Mouse (Mus musculus) limb, embryonic 13.5 days (tissue): Measurements from ENCODE around the gene Gjb5. TPM values are rescaled to one million over a fixed set of nuclear protein-coding genes. Genes with fewer than 3 reads are reported as not detected.

Source experiments
- ATAC-seq: fragments of 200-750 bp; cut with Nextera tagmentation; 2 replicates; pipeline ENCODE4 v1.8.0; 2017; ENCODE audit warnings: low read depth, moderate number of reproducible peaks, moderate TSS enrichment; ENCODE audit not compliant: low FRiP score
- H3K27ac ChIP-seq: fragments of 300-500 bp; sonication (generic); 2 replicates; pipeline ENCODE4 v1.5.1; 2015; ENCODE audit warnings: inconsistent platforms, mild to moderate bottlenecking, moderate library complexity
- H3K27me3 ChIP-seq: fragments of 300-500 bp; sonication (generic); 2 replicates; pipeline ENCODE4 v1.6.1; 2015; ENCODE audit warnings: mild to moderate bottlenecking, inconsistent platforms
- H3K36me3 ChIP-seq: fragments of 300-500 bp; sonication (generic); 2 replicates; pipeline ENCODE4 v1.6.1; 2015; ENCODE audit warnings: inconsistent platforms, mild to moderate bottlenecking, moderate library complexity
- H3K4me1 ChIP-seq: fragments of 300-500 bp; sonication (generic); 2 replicates; pipeline ENCODE4 v1.6.1; 2015; ENCODE audit warnings: inconsistent platforms
- H3K4me2 ChIP-seq: fragments of 300-500 bp; sonication (generic); replicated peaks from 2 replicates; pipeline ENCODE4 v1.6.1; 2015; ENCODE audit warnings: inconsistent platforms, mild to moderate bottlenecking, moderate library complexity
- H3K4me3 ChIP-seq: fragments of 300-500 bp; sonication (generic); 2 replicates; pipeline ENCODE4 v1.5.1; 2015; ENCODE audit warnings: moderate library complexity, mild to moderate bottlenecking, inconsistent platforms
- H3K9ac ChIP-seq: fragments of 300-500 bp; sonication (generic); 2 replicates; pipeline ENCODE4 v1.6.1; 2015; ENCODE audit warnings: mild to moderate bottlenecking, inconsistent platforms
- H3K9me3 ChIP-seq: fragments of 300-500 bp; sonication (generic); 2 replicates; pipeline ENCODE4 v1.6.1; 2016; ENCODE audit warnings: inconsistent platforms
- WGBS: fragments of 180-500 bp; shearing (Covaris S2); methylation state at CpG from one replicate; pipeline ENCODE4 v1.1.7; 2015; 5-methylcytosine and 5-hydroxymethylcytosine counted together
- polyA plus RNA-seq: library from polyadenylated mRNA; unstranded; fragments of >200 nt; fragmentation: Nextera tagmentation; extraction: Ambion mirVana; gene quantifications from 2 replicates; pipeline ENCODE4 v1.2.1, GENCODE M21; 2015

Gjb5 gene
- polyA plus RNA-seq, 1 experiment from 2014 or later, result 0.48 TPM

GRCm38 (mm10) chr4:127341372-127341771 lies 16.6 kb downstream of the Gjb5 start:
- H3K27ac ChIP-seq, result no peak overlapping the region
- no peak overlapping the region for H3K9ac ChIP-seq
- WGBS, result 45% methylated on average over 6 of the region's 6 CpGs
- no peak for ATAC-seq
- no peaks in the 10 kb centered on the region for H3K9me3 ChIP-seq
- no peaks in the 10 kb centered on the region for H3K27me3 ChIP-seq
- no peak overlapping the region for H3K4me2 ChIP-seq
- H3K4me3 ChIP-seq, result no peak overlapping the region
- H3K36me3 ChIP-seq, result no peaks in the 10 kb centered on the region
- H3K4me1 ChIP-seq, result no peaks in the 10 kb centered on the region

DNA sequence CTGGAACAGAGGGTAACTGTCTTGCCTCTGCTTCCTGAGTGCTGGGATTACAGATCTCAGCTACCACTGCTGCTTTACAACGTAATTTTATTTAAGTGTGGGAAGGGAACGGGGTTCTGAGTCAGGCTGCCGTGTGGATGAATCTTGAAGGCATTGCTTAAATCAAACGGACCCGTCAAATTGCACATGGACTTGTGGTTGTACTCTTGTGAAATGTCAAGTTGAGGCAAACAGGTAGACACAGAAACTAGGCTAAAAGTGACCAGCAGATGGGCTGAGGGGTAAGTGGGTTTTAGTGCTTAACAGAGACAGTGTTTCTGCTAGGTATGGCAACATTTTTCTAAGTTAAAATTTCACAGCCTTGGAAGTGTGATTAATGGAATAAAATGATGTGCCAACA lies 20.3 kb downstream of the Gjb5 start:
- 77% methylated on average over 5 of the region's 5 CpGs for WGBS
- ATAC-seq, result no peak
- no peaks in the 10 kb centered on the region for H3K36me3 ChIP-seq
- no peak overlapping the region for H3K4me3 ChIP-seq
- H3K27me3 ChIP-seq, result peaks cover 16% of the 10 kb centered on the region
- H3K4me2 ChIP-seq, result no peak overlapping the region
- no peaks in the 10 kb centered on the region for H3K9me3 ChIP-seq
- no peak overlapping the region for H3K9ac ChIP-seq
- no peaks in the 10 kb centered on the region for H3K4me1 ChIP-seq
- no peak overlapping the region for H3K27ac ChIP-seq

GRCm38 (mm10) chr4:127334870-127335504 lies 23.0 kb downstream of the Gjb5 start:
- ATAC-seq, result no peak
- no peak overlapping the region for H3K4me3 ChIP-seq
- no peak overlapping the region for H3K9ac ChIP-seq
- no peaks in the 10 kb centered on the region for H3K36me3 ChIP-seq
- peaks cover 43% of the 10 kb centered on the region for H3K27me3 ChIP-seq
- WGBS, result 20% methylated on average over 5 of the region's 5 CpGs
- no peaks in the 10 kb centered on the region for H3K9me3 ChIP-seq
- H3K4me2 ChIP-seq, result no peak overlapping the region
- peaks cover 11% of the 10 kb centered on the region for H3K4me1 ChIP-seq
- no peak overlapping the region for H3K27ac ChIP-seq

DNA sequence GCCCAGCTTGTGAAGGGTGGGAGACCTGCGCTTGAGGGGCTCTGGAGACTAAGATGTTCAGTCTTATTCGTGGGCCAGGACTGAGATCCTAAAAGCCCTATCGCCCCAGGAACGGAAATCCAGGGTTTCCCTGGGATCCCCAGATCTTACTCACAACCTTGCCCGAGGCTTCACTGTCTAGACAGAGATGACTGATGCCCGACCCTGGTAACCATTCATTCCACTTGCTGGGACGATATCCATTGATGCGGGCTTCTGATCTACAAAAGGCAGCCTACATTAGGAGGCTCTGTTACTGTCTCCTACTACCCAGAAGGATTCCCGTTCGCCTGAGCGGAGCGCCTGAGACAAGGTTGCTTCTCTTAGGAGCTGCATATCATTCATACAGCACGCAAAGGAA lies 26.8 kb downstream of the Gjb5 start:
- 19% methylated on average over 13 of the region's 13 CpGs for WGBS
- H3K9ac ChIP-seq, result no peak overlapping the region
- H3K4me2 ChIP-seq, result peak overlapping the region; percentile 53; the same call in 1 of the 2 replicates
- peaks cover 15% of the 10 kb centered on the region for H3K4me1 ChIP-seq
- H3K27ac ChIP-seq, result no peak overlapping the region
- H3K36me3 ChIP-seq, result no peaks in the 10 kb centered on the region
- H3K9me3 ChIP-seq, result no peaks in the 10 kb centered on the region
- ATAC-seq, result no peak
- H3K27me3 ChIP-seq, result peaks cover 78% of the 10 kb centered on the region
- no peak overlapping the region for H3K4me3 ChIP-seq

GRCm38 (mm10) chr4:127330181-127331100 lies 27.5 kb downstream of the Gjb5 start, which contains the start of gene Gjb3:
Gene Gjb3 (minus strand): TSS chr4:127330844.
- H3K27ac ChIP-seq, result no peak within 1 kb of the TSS
- no peak for ATAC-seq
- peak within 1 kb of the TSS; percentile 53 for H3K4me2 ChIP-seq
- 1% methylated on average over 46 of the region's 49 CpGs for WGBS
- H3K36me3 ChIP-seq, result no peaks in the 10 kb centered on the region
- peaks cover 85% of the 10 kb centered on the region for H3K27me3 ChIP-seq
- peaks cover 15% of the 10 kb centered on the region for H3K4me1 ChIP-seq
- peak within 1 kb of the TSS; percentile 40; the same call in 1 of the 2 replicates for H3K9ac ChIP-seq
- H3K9me3 ChIP-seq, result no peaks in the 10 kb centered on the region
- peak within 1 kb of the TSS; percentile 30 for H3K4me3 ChIP-seq

DNA sequence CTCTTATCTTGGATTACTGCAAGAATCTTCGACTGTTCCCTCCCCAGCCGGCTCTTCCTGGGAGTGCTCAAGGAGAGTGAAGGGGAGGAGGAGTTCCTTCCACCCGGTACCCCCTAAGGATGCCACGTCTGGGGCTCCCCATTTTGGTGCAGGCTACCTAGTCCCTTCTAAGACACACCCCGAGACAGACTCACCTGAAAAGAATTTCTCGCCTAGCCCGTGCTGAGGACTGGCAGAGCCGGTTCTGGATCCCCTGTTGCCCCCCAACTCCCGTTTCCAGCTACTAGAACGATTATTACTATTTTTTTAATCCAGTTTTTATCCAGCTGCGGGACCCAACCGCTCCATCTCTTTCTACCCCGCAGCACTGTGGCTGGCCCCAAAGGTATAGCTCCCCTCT lies 28.2 kb downstream of the Gjb5 start:
- Histone ChIP-seq H3K4me1 (peaks cover 15% of the 10 kb centered on the region), H3K36me3 (no peaks in the 10 kb centered on the region), H3K27me3 (peaks cover 89% of the 10 kb centered on the region), H3K4me3 (peak overlapping the region; percentile 30), H3K9ac (no peak overlapping the region), H3K4me2 (peak overlapping the region; percentile 53), H3K27ac (no peak overlapping the region), H3K9me3 (no peaks in the 10 kb centered on the region)
- 2% methylated on average over 13 of the region's 13 CpGs for WGBS
- no peak for ATAC-seq

- Histone ChIP-seq H3K27me3 (peaks cover 85% of the 10 kb centered on the region), H3K4me2 (0 out of 2 replicates have a peak overlapping the region, but pooled peaks have one; percentile 53), H3K36me3 (no peaks in the 10 kb centered on the region), H3K4me1 (peaks cover 15% of the 10 kb centered on the region), H3K4me3 (no peak overlapping the region), H3K9me3 (no peaks in the 10 kb centered on the region), H3K9ac (no peak overlapping the region), H3K27ac (no peak overlapping the region)
- ATAC-seq, result no peak
- under 1% methylated on average over 3 of the region's 3 CpGs for WGBS
Measured at GRCm38 (mm10) chr4:127329046-127329445, 28.9 kb downstream of the Gjb5 start.

- H3K27ac ChIP-seq, result no peak overlapping the region
- H3K9ac ChIP-seq, result no peak overlapping the region
- ATAC-seq, result no peak
- no peaks in the 10 kb centered on the region for H3K36me3 ChIP-seq
- H3K27me3 ChIP-seq, result peaks cover 79% of the 10 kb centered on the region
- 57% methylated on average over 7 of the region's 7 CpGs for WGBS
- no peaks in the 10 kb centered on the region for H3K9me3 ChIP-seq
- H3K4me3 ChIP-seq, result no peak overlapping the region
- peaks cover 15% of the 10 kb centered on the region for H3K4me1 ChIP-seq
- H3K4me2 ChIP-seq, result no peak overlapping the region
Measured at GRCm38 (mm10) chr4:127328378-127328777, 29.6 kb downstream of the Gjb5 start.

- Histone ChIP-seq H3K9ac (no peak overlapping the region), H3K27ac (no peak overlapping the region), H3K4me2 (no peak overlapping the region), H3K4me1 (peaks cover 15% of the 10 kb centered on the region), H3K36me3 (no peaks in the 10 kb centered on the region), H3K9me3 (no peaks in the 10 kb centered on the region), H3K4me3 (no peak overlapping the region), H3K27me3 (peaks cover 74% of the 10 kb centered on the region)
- ATAC-seq, result no peak
- 58% methylated on average over 6 of the region's 6 CpGs for WGBS
Measured at GRCm38 (mm10) chr4:127327749-127328148, 30.2 kb downstream of the Gjb5 start.

- Histone ChIP-seq H3K4me2 (no peak overlapping the region), H3K9me3 (no peaks in the 10 kb centered on the region), H3K27ac (no peak overlapping the region), H3K4me1 (peaks cover 15% of the 10 kb centered on the region), H3K27me3 (peaks cover 69% of the 10 kb centered on the region), H3K36me3 (no peaks in the 10 kb centered on the region), H3K9ac (no peak overlapping the region), H3K4me3 (no peak overlapping the region)
- no peak for ATAC-seq
- WGBS, result 58% methylated on average over 7 of the region's 7 CpGs
Measured at GRCm38 (mm10) chr4:127327258-127327657, 30.7 kb downstream of the Gjb5 start.

GRCm38 (mm10) chr4:127325276-127325675 lies 32.7 kb downstream of the Gjb5 start:
- no peak for ATAC-seq
- Histone ChIP-seq H3K27me3 (peaks cover 49% of the 10 kb centered on the region), H3K36me3 (no peaks in the 10 kb centered on the region), H3K9ac (no peak overlapping the region), H3K4me3 (no peak overlapping the region), H3K27ac (no peak overlapping the region), H3K4me1 (peaks cover 7% of the 10 kb centered on the region), H3K9me3 (no peaks in the 10 kb centered on the region), H3K4me2 (no peak overlapping the region)
- WGBS, result 87% methylated on average over 5 of the region's 5 CpGs

DNA sequence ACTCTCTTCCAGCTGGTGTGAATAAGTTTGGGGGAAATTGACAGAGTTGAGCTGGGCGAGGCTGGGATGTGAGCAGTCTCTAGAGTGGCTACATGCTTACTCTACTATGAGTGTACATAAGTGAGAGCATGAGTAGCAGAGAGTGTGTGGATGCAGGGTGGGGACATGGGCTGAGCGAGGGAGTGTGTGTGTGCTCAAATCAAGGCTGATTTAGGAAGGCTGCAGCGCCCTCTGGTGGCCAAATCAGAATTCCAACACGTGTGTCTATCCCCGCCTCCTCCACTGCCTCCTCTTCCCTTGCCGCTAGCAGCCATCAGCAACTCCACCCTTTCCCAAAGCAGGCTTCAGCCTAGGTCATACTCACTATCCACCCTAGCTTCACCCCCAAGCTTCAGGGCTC lies 33.2 kb downstream of the Gjb5 start:
- Histone ChIP-seq H3K9ac (no peak overlapping the region), H3K27ac (no peak overlapping the region), H3K9me3 (no peaks in the 10 kb centered on the region), H3K27me3 (peaks cover 44% of the 10 kb centered on the region), H3K4me3 (no peak overlapping the region), H3K4me2 (no peak overlapping the region), H3K36me3 (no peaks in the 10 kb centered on the region), H3K4me1 (peaks cover 2% of the 10 kb centered on the region; the same call in 1 of the 2 replicates)
- WGBS, result 10% methylated on average over 6 of the region's 6 CpGs
- ATAC-seq, result peak; percentile 65; the same call in 1 of the 2 replicates
